Mouse (Mus musculus): ENCODE measurements around the gene Acd. TPM values are rescaled to one million over a fixed set of nuclear protein-coding genes. Genes with fewer than 3 reads are reported as not detected.

Gene Acd
- 12.3 and 15.9 TPM in 2 replicates for polyA plus RNA-seq (2012; ENCODE audit: insufficient read depth, insufficient read length, missing spikeins)

- H3K27ac ChIP-seq (replicated peaks; ENCODE audit: low read depth, low read length): peak within 1 kb of the TSS; percentile 91
- H3K4me3 ChIP-seq (ENCODE audit: insufficient read depth, low read depth, low read length): peak within 1 kb of the TSS; percentile 91
- H3K4me1 ChIP-seq (ENCODE audit: control insufficient read depth, insufficient read depth, insufficient read length, low read length): peaks cover 4% of the 10 kb centered on the region; the same call in 1 of the 2 replicates
Measured at GRCm38 (mm10) chr8:105700966-105701824, at the start of gene Acd, which contains the start of gene Pard6a. Gene Acd, minus strand, starts transcription at chr8:105701102. Gene Pard6a, plus strand, starts transcription at chr8:105701148.

- Histone ChIP-seq H3K27ac (replicated peaks; ENCODE audit: low read depth, low read length) (peak overlapping the region; percentile 76), H3K4me3 (ENCODE audit: insufficient read depth, low read depth, low read length) (no peak overlapping the region), H3K4me1 (ENCODE audit: control insufficient read depth, insufficient read depth, insufficient read length, low read length) (peaks cover 16% of the 10 kb centered on the region)
Measured at GRCm38 (mm10) chr8:105750606-105751005, 49.7 kb upstream of the Acd start.

DNA sequence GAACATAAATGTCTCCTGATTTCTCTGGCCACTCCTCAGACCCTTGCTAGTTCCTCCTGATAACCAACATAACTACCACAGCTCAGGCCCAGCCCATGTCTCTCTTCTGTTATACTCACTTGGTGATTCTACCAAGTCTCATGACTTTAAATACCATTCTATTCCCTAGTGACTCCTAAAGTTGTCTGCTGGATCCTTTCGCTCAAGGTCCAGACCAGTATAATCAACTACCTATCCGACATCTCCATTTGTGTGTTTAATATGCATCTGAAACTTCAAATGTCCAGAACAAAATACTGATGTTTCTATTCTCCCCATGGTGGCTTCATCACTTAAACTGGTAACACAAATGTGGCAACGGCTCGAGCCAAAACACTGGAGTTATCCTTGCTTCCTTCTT lies 42.4 kb upstream of the Acd start:
- no peak overlapping the region for H3K4me3 ChIP-seq (ENCODE audit: insufficient read depth, low read depth, low read length)
- H3K4me1 ChIP-seq (ENCODE audit: control insufficient read depth, insufficient read depth, insufficient read length, low read length): peaks cover 15% of the 10 kb centered on the region
- H3K27ac ChIP-seq (replicated peaks; ENCODE audit: low read depth, low read length): peak overlapping the region; percentile 51; the same call in 1 of the 2 replicates

GRCm38 (mm10) chr8:105739216-105739615 lies 38.3 kb upstream of the Acd start:
- no peak overlapping the region for H3K4me3 ChIP-seq (ENCODE audit: insufficient read depth, low read depth, low read length)
- H3K4me1 ChIP-seq (ENCODE audit: control insufficient read depth, insufficient read depth, insufficient read length, low read length): peaks cover 13% of the 10 kb centered on the region
- no peak overlapping the region for H3K27ac ChIP-seq (replicated peaks; ENCODE audit: low read depth, low read length)

GRCm38 (mm10) chr8:105732186-105732585 lies 31.3 kb upstream of the Acd start:
- no peak overlapping the region for H3K4me3 ChIP-seq (ENCODE audit: insufficient read depth, low read depth, low read length)

GRCm38 (mm10) chr8:105727397-105728124 lies 26.7 kb upstream of the Acd start:
- peak overlapping the region; percentile 38 for H3K4me3 ChIP-seq (ENCODE audit: insufficient read depth, low read depth, low read length)
- peak overlapping the region; percentile 76 for H3K27ac ChIP-seq (replicated peaks; ENCODE audit: low read depth, low read length)
- H3K4me1 ChIP-seq (ENCODE audit: control insufficient read depth, insufficient read depth, insufficient read length, low read length): peaks cover 5% of the 10 kb centered on the region; the same call in 1 of the 2 replicates

More at GRCm38 (mm10) chr8:105732186-105732585, 31.3 kb upstream of the Acd start:
- Histone ChIP-seq H3K4me1 (ENCODE audit: control insufficient read depth, insufficient read depth, insufficient read length, low read length) (no peaks in the 10 kb centered on the region), H3K27ac (replicated peaks; ENCODE audit: low read depth, low read length) (no peak overlapping the region)

DNA sequence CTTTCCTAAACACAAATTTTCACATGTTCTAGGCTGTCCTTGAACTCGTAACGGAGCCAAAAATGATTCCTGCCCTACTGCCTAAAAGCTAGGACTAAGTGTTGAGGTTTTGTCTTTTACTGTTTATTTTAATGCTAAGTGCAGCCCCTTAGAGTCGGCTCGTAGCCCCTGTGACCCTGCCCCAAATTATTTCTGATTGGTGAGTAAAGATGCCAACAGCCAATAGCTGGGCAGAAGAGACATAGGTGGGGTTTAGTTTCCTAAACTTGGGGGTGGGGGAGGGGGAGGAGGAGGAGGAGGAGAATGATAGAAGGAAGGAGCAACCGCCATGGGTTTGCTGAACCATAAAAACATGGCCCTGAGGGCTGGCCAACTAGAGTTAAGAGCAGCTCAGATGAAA lies 24.8 kb upstream of the Acd start:
- Histone ChIP-seq H3K4me1 (ENCODE audit: control insufficient read depth, insufficient read depth, insufficient read length, low read length) (peaks cover 5% of the 10 kb centered on the region; the same call in 1 of the 2 replicates), H3K4me3 (ENCODE audit: insufficient read depth, low read depth, low read length) (no peak overlapping the region)

DNA sequence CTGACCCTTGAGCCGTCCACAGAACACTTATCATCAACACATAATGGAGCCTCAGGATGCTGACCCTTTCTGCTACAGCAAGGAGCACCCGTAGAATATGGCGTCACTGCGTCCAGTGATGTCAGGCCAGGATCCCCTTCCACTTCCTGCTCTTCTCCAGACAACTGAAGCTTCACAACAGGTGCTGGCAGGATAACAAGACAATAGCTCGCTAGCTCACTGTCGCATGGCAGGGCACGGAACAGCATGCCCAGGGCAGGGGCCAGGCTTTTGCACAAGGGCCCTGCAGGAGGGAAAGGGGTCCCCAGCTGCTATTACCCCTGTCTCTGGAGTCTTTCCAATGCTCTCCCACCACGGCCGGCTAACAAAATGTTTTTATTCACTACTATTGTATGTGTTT lies 22.0 kb upstream of the Acd start:
- H3K4me3 ChIP-seq (ENCODE audit: insufficient read depth, low read depth, low read length): no peak overlapping the region
- H3K27ac ChIP-seq (replicated peaks; ENCODE audit: low read depth, low read length): no peak overlapping the region
- H3K4me1 ChIP-seq (ENCODE audit: control insufficient read depth, insufficient read depth, insufficient read length, low read length): peaks cover 10% of the 10 kb centered on the region; the same call in 1 of the 2 replicates

More for the DNA sequence above, 24.8 kb upstream of the Acd start:
- H3K27ac ChIP-seq (replicated peaks; ENCODE audit: low read depth, low read length): no peak overlapping the region

GRCm38 (mm10) chr8:105719637-105720036 lies 18.7 kb upstream of the Acd start:
- Histone ChIP-seq H3K27ac (replicated peaks; ENCODE audit: low read depth, low read length) (peak overlapping the region; percentile 29; the same call in 1 of the 2 replicates), H3K4me3 (ENCODE audit: insufficient read depth, low read depth, low read length) (no peak overlapping the region), H3K4me1 (ENCODE audit: control insufficient read depth, insufficient read depth, insufficient read length, low read length) (peaks cover 5% of the 10 kb centered on the region; the same call in 1 of the 2 replicates)

- peaks cover 5% of the 10 kb centered on the region; the same call in 1 of the 2 replicates for H3K4me1 ChIP-seq (ENCODE audit: control insufficient read depth, insufficient read depth, insufficient read length, low read length)
- H3K27ac ChIP-seq (replicated peaks; ENCODE audit: low read depth, low read length): no peak overlapping the region
- no peak overlapping the region for H3K4me3 ChIP-seq (ENCODE audit: insufficient read depth, low read depth, low read length)
Measured at GRCm38 (mm10) chr8:105716302-105716945, 15.5 kb upstream of the Acd start.

DNA sequence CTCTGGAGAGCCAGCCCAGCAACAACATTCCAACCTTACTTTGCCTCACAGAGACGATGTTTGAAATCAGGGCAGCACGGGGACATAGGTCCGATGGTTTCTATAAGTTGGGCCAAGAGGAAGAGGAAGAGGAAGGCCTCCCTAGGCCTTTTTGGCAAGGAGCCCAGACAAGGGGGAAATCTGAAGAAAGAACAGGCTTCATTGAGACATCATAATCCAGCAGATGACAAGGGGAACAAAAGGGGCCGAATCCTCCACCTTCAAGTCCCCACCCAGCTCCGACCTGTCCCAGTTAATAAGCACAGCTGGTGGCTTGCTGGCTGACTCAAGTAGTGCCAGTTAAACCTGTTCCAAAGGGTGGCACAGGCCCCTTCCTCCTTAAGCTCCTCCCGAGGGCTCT lies 14.1 kb upstream of the Acd start:
- no peak overlapping the region for H3K4me3 ChIP-seq (ENCODE audit: insufficient read depth, low read depth, low read length)
- peak overlapping the region; percentile 53 for H3K27ac ChIP-seq (replicated peaks; ENCODE audit: low read depth, low read length)
- H3K4me1 ChIP-seq (ENCODE audit: control insufficient read depth, insufficient read depth, insufficient read length, low read length): peaks cover 3% of the 10 kb centered on the region; the same call in 1 of the 2 replicates

- Histone ChIP-seq H3K4me3 (ENCODE audit: insufficient read depth, low read depth, low read length) (no peak overlapping the region), H3K4me1 (ENCODE audit: control insufficient read depth, insufficient read depth, insufficient read length, low read length) (no peaks in the 10 kb centered on the region), H3K27ac (replicated peaks; ENCODE audit: low read depth, low read length) (no peak overlapping the region)
Measured at GRCm38 (mm10) chr8:105714139-105714538, 13.2 kb upstream of the Acd start.

DNA sequence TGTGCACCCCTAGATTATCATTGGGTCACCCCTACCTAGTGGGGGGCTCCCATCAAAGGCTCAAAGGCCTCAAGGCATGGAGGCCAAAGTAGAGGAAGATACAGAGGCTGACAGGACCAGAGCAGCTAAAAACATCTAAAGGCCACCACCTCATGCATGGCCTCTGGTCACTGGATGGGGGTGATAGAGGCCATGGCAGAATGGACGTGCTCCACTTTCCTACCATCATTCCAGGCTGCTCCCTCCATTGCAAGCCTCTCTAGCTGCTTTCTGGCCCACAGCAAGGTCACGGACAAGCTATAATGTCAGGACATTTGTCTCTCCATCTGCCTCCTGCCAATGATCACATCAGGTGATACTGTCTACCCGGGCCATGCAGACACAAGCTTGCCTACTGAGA lies 11.4 kb upstream of the Acd start:
- H3K27ac ChIP-seq (replicated peaks; ENCODE audit: low read depth, low read length): no peak overlapping the region
- H3K4me3 ChIP-seq (ENCODE audit: insufficient read depth, low read depth, low read length): no peak overlapping the region
- H3K4me1 ChIP-seq (ENCODE audit: control insufficient read depth, insufficient read depth, insufficient read length, low read length): no peaks in the 10 kb centered on the region

DNA sequence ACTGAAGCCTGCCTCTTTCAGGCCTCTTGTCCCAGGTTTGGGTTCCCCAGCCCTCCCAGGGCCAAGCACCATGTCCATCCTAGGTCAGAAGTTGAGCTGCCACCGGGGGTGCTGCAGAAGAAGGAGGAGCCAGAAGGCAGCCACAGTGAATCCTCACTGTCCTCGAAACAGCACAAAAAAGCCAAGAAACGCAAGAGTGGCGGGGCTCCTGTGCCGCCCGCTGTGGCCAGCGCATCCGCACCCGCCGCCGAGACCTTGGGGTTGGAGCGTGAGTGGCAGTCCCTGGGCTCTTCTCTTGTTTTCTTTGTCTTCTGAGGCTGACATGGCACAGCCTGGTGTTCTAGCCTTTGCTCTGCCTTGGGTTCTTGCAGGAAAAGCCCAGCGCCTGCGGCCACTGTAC lies 8.4 kb upstream of the Acd start:
- no peak overlapping the region for H3K27ac ChIP-seq (replicated peaks; ENCODE audit: low read depth, low read length)
- no peaks in the 10 kb centered on the region for H3K4me1 ChIP-seq (ENCODE audit: control insufficient read depth, insufficient read depth, insufficient read length, low read length)
- no peak overlapping the region for H3K4me3 ChIP-seq (ENCODE audit: insufficient read depth, low read depth, low read length)

GRCm38 (mm10) chr8:105708675-105709074 lies 7.8 kb upstream of the Acd start:
- no peak overlapping the region for H3K27ac ChIP-seq (replicated peaks; ENCODE audit: low read depth, low read length)
- H3K4me1 ChIP-seq (ENCODE audit: control insufficient read depth, insufficient read depth, insufficient read length, low read length): no peaks in the 10 kb centered on the region
- H3K4me3 ChIP-seq (ENCODE audit: insufficient read depth, low read depth, low read length): no peak overlapping the region
